ENCODE assay signal across 14 mouse cellular contexts in genomic region chr15:12136371-12136770, GRCm38 (mm10). TPM values are rescaled to one million over a fixed set of nuclear protein-coding genes. Genes with fewer than 3 reads are reported as not detected.
DNase-seq lines count a peak whose midpoint lies in the region; ATAC-seq lines count a peak whose summit lies in the region.
"Had no signal": no experiment of that assay in that cellular context is flagged by ENCODE, and none has a peak within 500 bp of the region (broad histone marks: within the 10 kb centered on the region; RNA-seq: fewer than 3 reads in every experiment).

No protein-coding gene starts in this region.

- H3K9me3 ChIP-seq in forebrain, embryonic 13.5 days (replicated peaks) = no peaks in the 10 kb centered on the region
- no peaks in the 10 kb centered on the region for H3K9me3 ChIP-seq in forebrain, embryonic 11.5 days (ENCODE audit: control insufficient read depth, low read length)
- H3K9me3 ChIP-seq in midbrain, embryonic 15.5 days = no peaks in the 10 kb centered on the region
- H3K9me3 ChIP-seq in midbrain, embryonic 11.5 days (ENCODE audit: control insufficient read depth, low read length) = no peaks in the 10 kb centered on the region

- H3K4me2 ChIP-seq in forebrain, embryonic 13.5 days = no peak overlapping the region
- no peak overlapping the region for H3K4me2 ChIP-seq in forebrain, embryonic 11.5 days (ENCODE audit: low read depth, low read length, severe bottlenecking)
- no peak overlapping the region for H3K4me2 ChIP-seq in midbrain, embryonic 15.5 days
- no peak overlapping the region for H3K4me2 ChIP-seq in midbrain, embryonic 11.5 days

- H3K4me3 ChIP-seq in forebrain, embryonic 13.5 days = no peak overlapping the region
- H3K4me3 ChIP-seq in forebrain, embryonic 11.5 days (ENCODE audit: low read depth, low read length) = no peak overlapping the region
- no peak overlapping the region for H3K4me3 ChIP-seq in midbrain, embryonic 15.5 days
- no peak overlapping the region for H3K4me3 ChIP-seq in midbrain, embryonic 11.5 days (ENCODE audit: low read depth, low read length)
- H3K4me3 ChIP-seq: erythroblast, embryonic 14.5 days had no signal

- DNase-seq in forebrain, embryonic 11.5 days (ENCODE audit: low spot score) = no peak
- no peak for DNase-seq in midbrain, embryonic 11.5 days (ENCODE audit: low spot score, missing footprints)
- peak; percentile 43 for DNase-seq in gastrocnemius, postnatal 10 days
- DNase-seq in retina, postnatal 1 day = peak; percentile 6
- no peak for DNase-seq in right cerebral cortex, adult 18-20 months
- DNase-seq in adrenal gland, postnatal 36 days = no peak
- DNase-seq: adrenal gland, adult 8-10 months; B cell, adult 2 months; heart, postnatal 4 days; kidney, adult 8-10 months; lung, adult 18-20 months had no signal

- no peak overlapping the region for H3K9ac ChIP-seq in forebrain, embryonic 13.5 days
- no peak overlapping the region for H3K9ac ChIP-seq in forebrain, embryonic 11.5 days (ENCODE audit: low read length)
- H3K9ac ChIP-seq in midbrain, embryonic 15.5 days = no peak overlapping the region
- no peak overlapping the region for H3K9ac ChIP-seq in midbrain, embryonic 11.5 days (ENCODE audit: low read length)

- 88% methylated on average over 6 of the region's 6 CpGs for WGBS in forebrain, embryonic 13.5 days
- WGBS in forebrain, embryonic 11.5 days = 93% methylated on average over 6 of the region's 6 CpGs
- 85% methylated on average over 6 of the region's 6 CpGs for whole genome bisulfite sequencing in midbrain, embryonic 15.5 days
- 87% methylated on average over 6 of the region's 6 CpGs for WGBS in midbrain, embryonic 11.5 days

- no peak overlapping the region for H3K27ac ChIP-seq in forebrain, embryonic 13.5 days
- H3K27ac ChIP-seq in forebrain, embryonic 11.5 days (ENCODE audit: low read depth, low read length) = no peak overlapping the region
- H3K27ac ChIP-seq in midbrain, embryonic 15.5 days = no peak overlapping the region
- H3K27ac ChIP-seq in midbrain, embryonic 11.5 days (ENCODE audit: low read depth, low read length) = no peak overlapping the region

- no peaks in the 10 kb centered on the region for H3K27me3 ChIP-seq in forebrain, embryonic 13.5 days
- H3K27me3 ChIP-seq in forebrain, embryonic 11.5 days (ENCODE audit: control insufficient read depth, insufficient read depth, low read length) = no peaks in the 10 kb centered on the region
- H3K27me3 ChIP-seq in midbrain, embryonic 15.5 days (replicated peaks) = no peaks in the 10 kb centered on the region
- H3K27me3 ChIP-seq in midbrain, embryonic 11.5 days (ENCODE audit: control insufficient read depth, insufficient read depth, low read length) = no peaks in the 10 kb centered on the region

- H3K36me3 ChIP-seq in forebrain, embryonic 13.5 days (ENCODE audit: poor library complexity, severe bottlenecking) = peaks cover 22% of the 10 kb centered on the region
- no peaks in the 10 kb centered on the region; the same call in 1 of the 2 replicates for H3K36me3 ChIP-seq in forebrain, embryonic 11.5 days (ENCODE audit: control insufficient read depth, insufficient read depth, low read length)
- H3K36me3 ChIP-seq in midbrain, embryonic 15.5 days (replicated peaks) = 0 out of 2 replicates have a peak, but pooled peaks cover 6% of the 10 kb centered on the region
- no peaks in the 10 kb centered on the region; the same call in 1 of the 2 replicates for H3K36me3 ChIP-seq in midbrain, embryonic 11.5 days (ENCODE audit: control insufficient read depth, insufficient read depth, low read length)

- ATAC-seq in forebrain, embryonic 13.5 days = peak; percentile 33; the same call in 1 of the 2 replicates
- no peak for ATAC-seq in forebrain, embryonic 11.5 days (replicated peaks; ENCODE audit: low FRiP score)
- 0 out of 2 replicates have a peak, but pooled peaks have one; percentile 38 for ATAC-seq in midbrain, embryonic 15.5 days (replicated peaks)
- no peak for ATAC-seq in midbrain, embryonic 11.5 days (ENCODE audit: low FRiP score)

- H3K4me1 ChIP-seq in forebrain, embryonic 13.5 days = no peaks in the 10 kb centered on the region
- no peaks in the 10 kb centered on the region for H3K4me1 ChIP-seq in forebrain, embryonic 11.5 days (replicated peaks; ENCODE audit: control insufficient read depth, insufficient read depth, low read length)
- H3K4me1 ChIP-seq in midbrain, embryonic 15.5 days = no peaks in the 10 kb centered on the region
- H3K4me1 ChIP-seq in midbrain, embryonic 11.5 days (ENCODE audit: control insufficient read depth, insufficient read depth, low read length) = no peaks in the 10 kb centered on the region

RNA-seq across cellular contexts. Expression of gene Zfr, which starts 18.7 kb away (rescaled TPM):
- 119 and 133 TPM in 2 replicates for polyA plus RNA-seq in forebrain, embryonic 13.5 days (2015; fragmentation: Nextera tagmentation; extraction: Ambion mirVana)
- polyA plus RNA-seq in forebrain, embryonic 11.5 days (2014; fragmentation: Nextera tagmentation; extraction: Ambion mirVana) = 128 and 136 TPM in 2 replicates
- 176 and 180 TPM in 2 replicates for polyA plus RNA-seq in midbrain, embryonic 15.5 days (2015; fragmentation: Nextera tagmentation; extraction: Ambion mirVana)
- 137 and 138 TPM in 2 replicates for polyA plus RNA-seq in midbrain, embryonic 11.5 days (2014; fragmentation: Nextera tagmentation; extraction: Ambion mirVana)
- total RNA-seq in gastrocnemius, postnatal 10 days (2021) = 10 to 100 TPM; 72.3 to 89.0 TPM
- total RNA-seq in adrenal gland, postnatal 36 days (2021) = 100 to 1,000 TPM; 117 to 215 TPM

Comparison
In these comparisons a context has a peak if more than half of its experiments do, and no peak if none do; other contexts are left out.
1. ATAC-seq: peak in forebrain, embryonic 13.5 days (single experiment) and midbrain, embryonic 15.5 days (single experiment); none in forebrain, embryonic 11.5 days (single experiment) and midbrain, embryonic 11.5 days (single experiment).
2. DNase-seq: peak in gastrocnemius, postnatal 10 days (single experiment) and retina, postnatal 1 day (single experiment); none in forebrain, embryonic 11.5 days (single experiment), midbrain, embryonic 11.5 days (single experiment), right cerebral cortex, adult 18-20 months (single experiment) and adrenal gland, postnatal 36 days (0 of 2).